Mouse (Mus musculus): Measurements from ENCODE around the gene Kif26b.

Gene Kif26b

GRCm38 (mm10) chr1:178770626-178771362, 241.9 kb downstream of the Kif26b start:
- no peak for DNase-seq (ENCODE audit: low spot score in 2 of 2)

DNA sequence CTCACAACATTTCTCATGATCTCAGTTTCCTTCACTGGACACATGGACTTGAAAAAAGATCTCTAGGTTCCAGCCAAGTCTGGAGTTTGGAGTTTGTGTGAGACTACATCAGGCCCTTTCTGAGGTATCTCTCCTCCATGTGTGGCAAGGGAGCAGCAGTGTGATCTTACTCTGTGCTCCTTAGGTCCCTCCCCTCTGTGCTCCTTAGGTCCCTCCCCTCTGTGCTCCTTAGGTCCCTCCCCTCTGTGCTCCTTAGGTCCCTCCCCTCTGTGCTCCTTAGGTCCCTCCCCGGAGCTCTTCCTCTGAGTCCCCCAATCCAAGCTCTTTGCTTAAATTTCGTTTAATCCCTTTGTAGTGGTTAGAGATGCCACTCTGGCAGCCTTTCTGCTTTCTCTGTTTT, 250.8 kb downstream of the Kif26b start:
- no peak for DNase-seq (ENCODE audit: low spot score in 2 of 2)

GRCm38 (mm10) chr1:178784043-178784442, 255.1 kb downstream of the Kif26b start:
- no peak for DNase-seq (ENCODE audit: low spot score in 2 of 2)

DNA sequence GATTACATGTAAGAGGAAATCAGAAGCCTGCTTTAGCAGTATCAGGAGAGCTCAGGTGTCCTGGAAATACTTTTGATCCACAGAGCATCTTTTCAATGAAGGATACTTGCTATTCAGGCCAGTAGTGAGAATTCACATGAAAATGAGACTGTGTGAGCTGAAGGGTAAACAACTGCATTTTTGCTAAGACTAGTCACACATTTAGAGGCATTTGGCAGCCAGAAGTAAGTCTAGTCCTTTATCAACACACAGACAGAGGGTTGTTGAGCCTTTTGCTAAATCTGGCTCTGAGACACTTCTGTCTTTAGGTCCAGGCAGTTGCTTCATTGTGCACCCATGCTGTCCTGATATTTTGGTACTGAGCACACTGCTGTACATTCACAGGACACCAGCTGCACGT, 262.3 kb downstream of the Kif26b start:
- no peak for DNase-seq (ENCODE audit: low spot score in 2 of 2)

GRCm38 (mm10) chr1:178792726-178793125, 263.8 kb downstream of the Kif26b start:
- DNase-seq (ENCODE audit: low spot score in 2 of 2): no peak

DNA sequence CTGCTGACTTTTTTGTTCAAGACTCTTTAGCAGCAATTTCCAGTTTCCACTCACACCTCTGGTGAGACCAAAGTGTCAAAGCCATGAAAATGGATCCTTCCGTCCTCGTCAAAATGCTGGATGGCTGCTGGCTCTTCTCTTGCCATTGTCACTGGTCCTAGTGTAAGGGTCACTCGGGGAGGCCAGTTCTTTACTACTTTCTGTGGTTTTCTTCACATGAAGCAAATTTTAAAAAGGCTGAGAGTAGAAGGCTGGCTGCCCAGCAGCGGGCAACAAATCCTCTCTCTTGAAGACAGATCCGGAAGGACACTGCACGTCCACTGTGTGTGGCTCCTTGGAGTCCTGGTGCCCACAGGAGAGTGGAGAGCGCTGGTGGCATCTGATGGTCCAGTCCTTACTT, 265.9 kb downstream of the Kif26b start:
- no peak for DNase-seq (ENCODE audit: low spot score in 2 of 2)

GRCm38 (mm10) chr1:178797388-178797787, 268.5 kb downstream of the Kif26b start:
- no peak for DNase-seq (ENCODE audit: low spot score in 2 of 2)

DNA sequence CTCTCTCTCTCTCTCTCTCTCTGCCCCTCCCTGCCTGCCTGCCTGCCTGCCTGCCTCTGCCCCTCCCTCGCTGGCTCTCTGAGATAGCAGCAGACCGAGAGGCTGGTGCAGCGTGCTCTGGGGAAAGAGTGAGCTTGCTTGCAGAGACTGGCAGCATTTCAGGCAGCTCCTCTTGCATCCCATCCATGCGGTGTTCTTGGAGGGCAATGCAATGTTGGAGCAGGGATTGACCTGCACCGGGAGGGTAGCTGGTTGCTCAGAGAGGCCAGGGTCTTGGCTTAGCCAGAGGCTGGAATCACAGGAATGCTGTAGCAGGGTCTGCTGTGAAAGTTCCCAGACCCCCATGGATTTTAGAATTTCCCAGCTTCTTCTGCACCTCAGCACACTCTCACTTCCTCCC, 269.4 kb downstream of the Kif26b start:
- no peak for DNase-seq (ENCODE audit: low spot score in 2 of 2)

DNA sequence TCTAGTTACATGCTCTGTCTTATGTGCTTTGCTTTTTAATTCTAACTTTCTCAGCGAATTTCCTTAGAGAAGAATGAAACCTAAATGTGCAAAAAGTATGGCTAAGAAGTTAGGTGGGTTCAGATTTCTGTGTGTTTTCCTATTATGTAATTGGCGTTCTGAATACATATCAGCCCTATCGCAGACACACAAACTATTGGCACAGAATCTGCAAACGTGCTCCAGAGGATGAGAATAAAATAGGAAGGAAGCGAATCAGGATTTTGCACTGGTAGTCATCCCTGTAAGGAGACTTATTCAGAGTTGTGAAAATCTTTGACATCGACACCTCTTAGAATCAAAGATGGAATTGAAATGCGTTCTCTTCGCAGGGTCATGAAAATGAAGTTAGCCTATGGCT, 270.0 kb downstream of the Kif26b start:
- DNase-seq (ENCODE audit: low spot score in 2 of 2): no peak

DNA sequence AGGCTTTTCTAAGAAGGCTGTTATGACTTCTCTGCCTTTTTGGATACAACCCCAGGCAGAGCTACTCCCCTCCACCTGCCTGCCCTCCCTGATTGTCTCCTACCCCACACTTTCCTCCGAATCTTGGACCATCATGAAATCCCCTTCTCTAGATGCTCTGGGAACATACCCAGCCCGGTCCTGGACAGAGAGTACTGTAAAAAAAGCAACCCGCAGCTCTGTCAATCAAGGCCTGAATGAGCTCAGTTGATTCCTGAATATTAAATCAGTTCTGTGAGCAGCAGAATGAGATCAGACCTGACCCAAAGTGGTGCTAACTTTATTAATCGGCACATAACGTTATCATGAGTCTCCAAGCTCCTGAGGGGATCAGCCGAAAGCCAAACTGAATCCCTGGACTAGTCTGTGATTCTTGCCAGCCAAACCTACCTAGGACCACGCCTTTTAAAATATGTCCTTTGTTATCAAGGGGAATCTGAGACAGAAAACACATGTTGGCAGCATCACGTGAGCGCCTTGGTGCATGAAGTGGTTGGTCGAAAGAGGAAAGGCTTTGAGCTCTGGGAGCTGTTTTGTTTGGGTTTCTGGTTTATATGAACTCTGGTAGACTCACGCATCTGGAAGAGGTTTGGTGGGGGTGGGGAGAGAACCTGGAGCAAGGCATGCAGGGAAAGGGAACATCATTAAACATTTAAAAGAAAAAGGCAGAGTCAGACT, 271.1 kb downstream of the Kif26b start:
- DNase-seq (ENCODE audit: low spot score in 2 of 2): no peak

DNA sequence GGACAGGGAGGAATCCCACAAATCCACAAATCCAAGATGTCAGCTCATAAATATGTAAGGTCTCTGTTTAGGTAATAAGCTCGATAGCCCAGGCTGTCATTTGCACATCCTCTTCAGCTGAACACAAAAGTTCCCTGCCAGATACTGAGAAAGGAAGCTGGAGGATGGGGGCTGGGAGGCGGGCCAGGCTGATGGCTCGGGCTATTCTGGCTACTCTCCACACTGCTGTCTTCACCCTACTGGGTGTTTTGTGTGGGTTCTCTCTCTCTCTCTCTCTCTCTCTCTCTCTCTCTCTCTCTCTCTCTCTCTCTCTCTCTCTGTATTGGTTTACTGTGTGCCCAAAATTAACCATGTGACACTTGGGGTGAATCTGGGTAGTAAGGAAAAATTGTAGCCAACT, 274.2 kb downstream of the Kif26b start:
- no peak for DNase-seq (ENCODE audit: low spot score in 2 of 2)

DNA sequence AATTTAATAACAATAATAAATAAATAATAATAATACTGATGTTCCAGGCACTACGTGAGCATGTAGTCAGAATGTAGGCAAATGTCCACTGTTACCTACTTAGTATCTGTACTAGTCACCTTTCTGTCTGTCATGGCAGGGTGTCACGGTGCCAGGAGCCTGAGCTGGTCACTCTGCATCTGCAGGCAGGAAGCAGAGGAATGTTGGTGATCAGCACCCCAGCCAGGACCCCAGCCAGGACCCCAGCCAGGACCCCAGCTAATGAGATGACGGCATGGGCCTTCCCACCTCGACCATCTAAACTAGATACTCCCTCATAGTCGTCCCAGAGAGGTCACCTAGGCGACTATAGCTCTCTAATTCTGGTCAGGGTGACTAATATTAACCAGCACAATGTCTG, 288.6 kb downstream of the Kif26b start:
- no peak for DNase-seq (ENCODE audit: low spot score in 2 of 2)

- DNase-seq (ENCODE audit: low spot score in 2 of 2): no peak
Measured at GRCm38 (mm10) chr1:178819060-178819459, 290.1 kb downstream of the Kif26b start.

DNA sequence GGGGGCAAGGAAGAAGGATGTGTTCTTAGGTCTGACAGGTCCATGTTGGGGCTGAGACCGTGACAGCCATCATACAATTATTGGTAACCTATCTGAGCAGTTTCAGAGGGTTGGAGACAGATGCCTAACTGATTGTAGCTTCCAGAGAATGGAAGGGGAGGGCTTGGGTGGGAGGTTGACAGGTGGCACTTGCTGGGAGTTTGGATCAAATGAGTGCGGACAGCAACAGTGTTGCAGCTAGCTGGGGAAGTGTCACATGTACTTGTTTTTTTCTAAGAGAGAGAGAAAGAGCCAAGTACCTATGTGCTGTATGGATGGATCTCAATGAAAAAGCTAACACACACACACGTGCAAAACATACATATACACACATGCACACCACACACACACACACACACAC, 291.2 kb downstream of the Kif26b start:
- DNase-seq (ENCODE audit: low spot score in 2 of 2): no peak

DNA sequence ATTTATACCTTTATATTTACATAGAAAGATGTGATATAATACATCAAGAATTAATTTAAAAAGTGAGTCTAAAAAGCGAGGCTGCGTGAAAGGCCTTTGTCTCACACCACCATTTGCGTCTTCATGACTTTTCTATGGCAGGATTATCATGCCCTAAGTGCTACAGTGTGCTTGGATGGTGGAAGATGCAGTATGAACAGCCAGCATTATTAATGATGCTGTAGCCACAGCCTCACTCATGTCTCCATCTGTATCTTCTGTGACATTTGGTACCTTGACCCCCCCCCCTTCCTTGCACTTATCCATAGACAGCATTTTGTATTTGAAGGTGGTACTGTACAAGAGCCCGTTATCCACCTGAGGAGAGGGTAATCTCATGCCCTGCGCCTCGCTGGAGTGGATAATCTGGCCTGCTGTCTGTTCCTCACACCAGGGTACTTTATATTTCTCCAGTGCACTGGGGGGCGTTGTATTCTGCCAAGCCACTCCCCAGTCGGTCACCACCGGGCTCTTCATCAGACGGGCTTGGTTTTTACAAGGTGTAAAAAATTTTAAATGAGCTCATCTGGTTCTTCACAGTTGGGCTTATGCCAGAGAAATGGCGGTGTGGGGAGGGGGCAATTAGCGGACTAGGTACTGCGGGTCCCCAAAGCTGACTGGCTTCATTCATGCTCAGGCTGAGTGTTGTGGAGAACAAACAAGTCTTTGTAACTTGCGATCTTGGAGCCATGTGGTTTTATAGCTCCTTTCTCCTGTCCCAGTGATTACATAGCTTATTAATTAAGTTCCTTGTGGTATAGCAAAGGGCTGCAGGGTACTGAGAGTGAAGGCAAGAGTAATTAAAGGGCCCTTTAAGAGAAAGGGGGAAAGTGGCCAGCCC, 291.9 kb downstream of the Kif26b start:
- no peak for DNase-seq (ENCODE audit: low spot score in 2 of 2)

GRCm38 (mm10) chr1:178824871-178825270, 295.9 kb downstream of the Kif26b start:
- no peak for DNase-seq (ENCODE audit: low spot score in 2 of 2)

- no peak for DNase-seq (ENCODE audit: low spot score in 2 of 2)
Measured at GRCm38 (mm10) chr1:178827223-178827622, 298.3 kb downstream of the Kif26b start.

DNA sequence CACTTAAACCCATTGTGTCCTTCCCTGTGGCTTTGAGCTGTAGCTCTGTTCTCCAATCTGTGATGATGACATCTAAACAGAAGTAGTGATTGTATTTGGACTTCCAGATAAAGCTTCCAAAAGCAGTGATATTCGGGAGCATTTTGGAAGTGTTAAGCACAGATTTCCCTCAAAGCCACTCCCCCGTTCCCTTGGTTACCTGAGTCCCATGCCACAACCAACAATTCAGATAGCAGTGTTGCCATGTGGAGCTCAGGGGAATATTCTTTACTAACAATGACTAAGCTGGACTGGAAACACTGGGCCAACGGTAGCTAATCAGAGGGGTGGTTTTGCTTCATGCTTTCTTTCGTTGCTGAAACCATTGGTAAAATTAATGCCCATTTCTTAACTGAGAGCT, 300.5 kb downstream of the Kif26b start:
- no peak for DNase-seq (ENCODE audit: low spot score in 2 of 2)

- no peak for DNase-seq (ENCODE audit: low spot score in 2 of 2)
Measured at GRCm38 (mm10) chr1:178832571-178832970, 303.6 kb downstream of the Kif26b start.

- no peak for DNase-seq (ENCODE audit: low spot score in 2 of 2)
Measured at GRCm38 (mm10) chr1:178835805-178836204, 306.9 kb downstream of the Kif26b start.

- DNase-seq (ENCODE audit: low spot score in 2 of 2): no peak
Measured at GRCm38 (mm10) chr1:178836998-178837397, 308.1 kb downstream of the Kif26b start.

GRCm38 (mm10) chr1:178838696-178839320, 309.9 kb downstream of the Kif26b start:
- DNase-seq (ENCODE audit: low spot score in 2 of 2): no peak

Data from natural killer cell, adult 2 months (primary cell).